Mouse (Mus musculus): ENCODE measurements around the gene Bcas3. TPM values are rescaled to one million over a fixed set of nuclear protein-coding genes. Genes with fewer than 3 reads are reported as not detected.

Bcas3 gene
- polyA plus RNA-seq, 1 experiment from 2014 or later: 29.7 TPM

DNA sequence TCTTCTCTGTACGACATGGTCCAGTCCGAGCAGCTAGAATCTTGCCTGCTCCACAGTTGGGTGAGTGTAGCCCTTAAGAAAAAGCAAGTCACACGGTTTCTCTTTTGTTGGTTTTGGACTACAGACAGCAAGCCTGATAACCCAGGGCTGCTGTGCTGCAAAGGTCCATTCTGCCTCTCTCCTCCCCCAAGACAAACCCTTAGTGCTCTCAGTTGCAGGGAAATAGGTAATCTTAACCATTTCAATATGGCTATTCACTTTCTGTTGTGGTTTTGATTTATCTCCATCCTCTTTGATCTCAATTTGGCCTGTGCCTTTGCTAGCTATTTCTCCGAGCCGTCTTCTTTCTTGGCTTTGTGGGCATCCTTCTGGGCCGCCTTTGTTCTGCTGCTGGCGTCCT lies 42.4 kb downstream of the Bcas3 start:
- Histone ChIP-seq H3K4me3 (ENCODE audit: low read length) (no peak overlapping the region), H3K27ac (ENCODE audit: low read depth, low read length) (no peak overlapping the region), H3K9me3 (ENCODE audit: control insufficient read depth, low read length) (no peaks in the 10 kb centered on the region), H3K4me1 (ENCODE audit: control insufficient read depth, insufficient read depth, low read depth, low read length) (peaks cover 3% of the 10 kb centered on the region), H3K36me3 (ENCODE audit: control insufficient read depth, insufficient read depth, low read length) (no peaks in the 10 kb centered on the region), H3K9ac (ENCODE audit: low read depth, low read length) (no peak overlapping the region), H3K27me3 (replicated peaks; ENCODE audit: control insufficient read depth, insufficient read depth, low read length) (no peaks in the 10 kb centered on the region), H3K4me2 (ENCODE audit: low read length) (no peak overlapping the region)
- whole genome bisulfite sequencing: 31% methylated on average over 7 of the region's 7 CpGs
- ATAC-seq: no peak

DNA sequence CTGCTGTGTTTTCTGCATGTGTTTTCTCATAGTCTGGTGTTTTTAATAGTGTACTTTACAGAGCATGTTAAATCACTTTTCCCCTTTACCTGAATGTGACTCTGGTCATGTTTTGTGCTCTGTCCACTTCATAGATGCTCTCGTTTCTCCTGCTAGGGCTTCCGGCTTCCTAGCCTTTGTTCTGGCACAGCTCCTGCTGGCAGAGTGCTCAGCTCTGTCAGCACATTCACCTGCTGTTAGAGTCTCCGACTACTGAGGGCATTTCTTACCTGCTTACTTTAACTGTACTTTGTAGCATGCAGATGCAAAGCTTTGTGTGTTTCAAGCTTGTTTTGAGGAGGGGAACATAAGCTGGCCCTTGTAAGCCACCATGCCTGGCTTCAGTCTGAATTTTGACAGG lies 53.6 kb downstream of the Bcas3 start:
- H3K4me3 ChIP-seq (ENCODE audit: low read length): no peak overlapping the region
- no peaks in the 10 kb centered on the region for H3K27me3 ChIP-seq (replicated peaks; ENCODE audit: control insufficient read depth, insufficient read depth, low read length)
- H3K27ac ChIP-seq (ENCODE audit: low read depth, low read length): no peak overlapping the region
- H3K4me2 ChIP-seq (ENCODE audit: low read length): no peak overlapping the region
- no peaks in the 10 kb centered on the region for H3K4me1 ChIP-seq (ENCODE audit: control insufficient read depth, insufficient read depth, low read depth, low read length)
- no peaks in the 10 kb centered on the region for H3K36me3 ChIP-seq (ENCODE audit: control insufficient read depth, insufficient read depth, low read length)
- 59% methylated on average over 3 of the region's 3 CpGs for WGBS
- H3K9ac ChIP-seq (ENCODE audit: low read depth, low read length): no peak overlapping the region
- no peak for ATAC-seq
- H3K9me3 ChIP-seq (ENCODE audit: control insufficient read depth, low read length): no peaks in the 10 kb centered on the region

DNA sequence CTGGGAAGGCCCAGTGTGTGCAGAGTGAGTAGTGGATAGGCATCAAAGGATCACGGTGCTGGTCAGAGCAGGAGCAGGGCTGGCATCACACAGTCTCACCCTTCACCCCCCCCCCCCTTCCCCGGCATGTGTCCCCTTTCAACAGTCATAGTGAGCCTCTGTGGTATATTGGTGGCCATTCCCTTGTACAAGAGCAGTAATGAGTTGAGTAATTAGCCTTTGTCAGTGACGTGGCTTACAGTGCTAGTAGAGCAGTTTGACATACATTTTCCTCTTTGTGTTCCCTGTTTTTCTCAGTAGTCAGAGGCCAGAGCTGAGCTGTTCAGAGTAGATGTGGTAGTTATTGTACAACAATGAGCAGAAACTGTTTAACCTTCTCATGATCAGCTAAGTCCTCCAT lies 54.7 kb downstream of the Bcas3 start:
- Histone ChIP-seq H3K9me3 (ENCODE audit: control insufficient read depth, low read length) (no peaks in the 10 kb centered on the region), H3K36me3 (ENCODE audit: control insufficient read depth, insufficient read depth, low read length) (no peaks in the 10 kb centered on the region), H3K27ac (ENCODE audit: low read depth, low read length) (no peak overlapping the region), H3K4me1 (ENCODE audit: control insufficient read depth, insufficient read depth, low read depth, low read length) (no peaks in the 10 kb centered on the region), H3K27me3 (replicated peaks; ENCODE audit: control insufficient read depth, insufficient read depth, low read length) (no peaks in the 10 kb centered on the region), H3K4me3 (ENCODE audit: low read length) (no peak overlapping the region), H3K9ac (ENCODE audit: low read depth, low read length) (no peak overlapping the region), H3K4me2 (ENCODE audit: low read length) (no peak overlapping the region)
- WGBS: 74% methylated on average over 3 of the region's 3 CpGs
- ATAC-seq: no peak

DNA sequence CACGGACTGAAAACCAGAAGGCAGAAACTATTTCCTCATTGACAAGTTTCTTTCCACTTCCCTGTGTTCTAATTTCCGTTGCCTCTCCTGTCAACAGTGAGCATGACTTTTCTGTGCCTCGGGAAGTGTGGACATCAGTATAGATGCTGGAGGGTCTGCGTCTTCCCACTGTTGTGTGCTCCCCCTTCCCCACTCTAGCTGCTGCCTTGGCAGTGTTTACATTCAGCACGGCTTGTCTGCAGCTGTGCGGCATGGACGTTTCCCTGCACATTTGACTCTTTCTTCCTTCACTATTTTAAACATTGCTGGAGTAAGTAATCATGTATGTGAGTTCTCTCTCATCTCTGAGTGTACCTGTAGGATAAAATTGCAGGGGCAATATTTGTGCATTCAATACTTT lies 59.4 kb downstream of the Bcas3 start:
- 64% methylated on average over 7 of the region's 7 CpGs for WGBS
- Histone ChIP-seq H3K27ac (ENCODE audit: low read depth, low read length) (no peak overlapping the region), H3K4me2 (ENCODE audit: low read length) (no peak overlapping the region), H3K4me1 (ENCODE audit: control insufficient read depth, insufficient read depth, low read depth, low read length) (no peaks in the 10 kb centered on the region), H3K4me3 (ENCODE audit: low read length) (no peak overlapping the region), H3K9ac (ENCODE audit: low read depth, low read length) (no peak overlapping the region), H3K36me3 (ENCODE audit: control insufficient read depth, insufficient read depth, low read length) (no peaks in the 10 kb centered on the region), H3K9me3 (ENCODE audit: control insufficient read depth, low read length) (no peaks in the 10 kb centered on the region), H3K27me3 (replicated peaks; ENCODE audit: control insufficient read depth, insufficient read depth, low read length) (no peaks in the 10 kb centered on the region)
- ATAC-seq: no peak

DNA sequence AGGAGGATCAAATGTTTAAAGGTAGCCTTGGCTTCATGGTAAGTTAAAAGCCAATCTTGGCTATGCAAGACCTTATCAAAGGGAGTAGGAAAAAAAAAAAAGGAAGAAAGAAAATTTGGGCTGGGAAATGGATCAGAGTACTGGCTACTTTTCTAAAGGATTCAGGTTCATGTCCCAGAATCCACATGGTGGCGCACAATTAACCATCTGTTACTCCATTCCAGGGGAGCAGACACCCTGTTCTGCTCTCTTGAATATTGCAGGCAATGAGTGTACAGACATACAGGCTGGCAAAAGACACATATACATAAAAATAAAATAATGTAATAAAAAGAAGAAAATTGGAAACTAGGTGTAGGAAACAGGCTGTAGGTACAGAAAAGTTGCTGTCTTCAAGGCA lies 61.5 kb downstream of the Bcas3 start:
- Histone ChIP-seq H3K9me3 (ENCODE audit: control insufficient read depth, low read length) (no peaks in the 10 kb centered on the region), H3K9ac (ENCODE audit: low read depth, low read length) (no peak overlapping the region), H3K4me1 (ENCODE audit: control insufficient read depth, insufficient read depth, low read depth, low read length) (no peaks in the 10 kb centered on the region), H3K27me3 (replicated peaks; ENCODE audit: control insufficient read depth, insufficient read depth, low read length) (no peaks in the 10 kb centered on the region), H3K4me3 (ENCODE audit: low read length) (no peak overlapping the region), H3K4me2 (ENCODE audit: low read length) (no peak overlapping the region), H3K36me3 (ENCODE audit: control insufficient read depth, insufficient read depth, low read length) (no peaks in the 10 kb centered on the region), H3K27ac (ENCODE audit: low read depth, low read length) (no peak overlapping the region)
- 91% methylated on average over 1 of the region's 1 CpGs for WGBS
- no peak for ATAC-seq

DNA sequence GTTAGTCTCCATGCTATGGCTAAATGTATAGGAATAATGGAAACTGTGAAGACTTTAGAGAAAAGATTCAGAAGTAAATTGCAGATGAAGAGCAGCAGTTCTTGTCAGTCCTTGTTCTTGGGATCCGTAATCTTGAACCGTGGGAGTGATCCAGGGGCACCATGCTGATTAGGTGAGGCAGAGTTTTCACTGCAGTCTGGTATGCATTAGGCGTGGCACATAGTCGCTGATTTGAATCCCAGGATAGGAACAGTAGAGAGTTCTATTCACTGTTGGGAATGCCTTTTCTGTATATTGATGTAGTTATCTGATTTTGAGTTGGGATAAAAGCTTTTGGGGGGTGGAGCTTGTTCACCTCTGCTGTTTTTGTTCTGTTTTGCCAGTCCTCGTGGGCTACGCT lies 74.4 kb downstream of the Bcas3 start:
- H3K9ac ChIP-seq (ENCODE audit: low read depth, low read length): no peak overlapping the region
- H3K27ac ChIP-seq (ENCODE audit: low read depth, low read length): no peak overlapping the region
- 80% methylated on average over 6 of the region's 6 CpGs for WGBS
- H3K4me3 ChIP-seq (ENCODE audit: low read length): no peak overlapping the region
- H3K27me3 ChIP-seq (replicated peaks; ENCODE audit: control insufficient read depth, insufficient read depth, low read length): no peaks in the 10 kb centered on the region
- no peak for ATAC-seq
- H3K4me1 ChIP-seq (ENCODE audit: control insufficient read depth, insufficient read depth, low read depth, low read length): no peaks in the 10 kb centered on the region
- H3K9me3 ChIP-seq (ENCODE audit: control insufficient read depth, low read length): no peaks in the 10 kb centered on the region
- H3K4me2 ChIP-seq (ENCODE audit: low read length): no peak overlapping the region
- H3K36me3 ChIP-seq (ENCODE audit: control insufficient read depth, insufficient read depth, low read length): no peaks in the 10 kb centered on the region

DNA sequence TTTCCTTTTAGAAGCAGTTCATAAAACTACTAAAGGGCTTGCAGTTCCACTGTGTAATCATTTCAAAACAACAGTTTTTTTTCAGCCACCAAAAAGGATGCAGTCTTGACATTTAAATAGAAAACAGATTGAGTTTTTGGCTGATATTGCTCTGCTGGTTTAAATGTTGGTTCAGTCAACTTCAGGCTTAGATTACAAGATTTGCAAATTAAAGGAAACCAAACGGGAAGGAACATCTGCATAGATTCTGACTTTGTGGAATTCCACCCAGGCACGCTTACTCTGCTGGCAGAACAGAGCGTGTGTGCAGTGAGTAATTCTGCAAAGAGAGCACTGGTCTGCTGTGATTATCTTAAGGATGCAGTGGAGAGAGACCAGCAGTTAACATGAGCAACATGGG lies 75.3 kb downstream of the Bcas3 start:
- no peaks in the 10 kb centered on the region for H3K27me3 ChIP-seq (replicated peaks; ENCODE audit: control insufficient read depth, insufficient read depth, low read length)
- no peak overlapping the region for H3K4me3 ChIP-seq (ENCODE audit: low read length)
- no peak for ATAC-seq
- no peak overlapping the region for H3K9ac ChIP-seq (ENCODE audit: low read depth, low read length)
- H3K4me1 ChIP-seq (ENCODE audit: control insufficient read depth, insufficient read depth, low read depth, low read length): no peaks in the 10 kb centered on the region
- no peaks in the 10 kb centered on the region for H3K36me3 ChIP-seq (ENCODE audit: control insufficient read depth, insufficient read depth, low read length)
- no peak overlapping the region for H3K4me2 ChIP-seq (ENCODE audit: low read length)
- no peak overlapping the region for H3K27ac ChIP-seq (ENCODE audit: low read depth, low read length)
- WGBS: 52% methylated on average over 3 of the region's 3 CpGs
- no peaks in the 10 kb centered on the region for H3K9me3 ChIP-seq (ENCODE audit: control insufficient read depth, low read length)

DNA sequence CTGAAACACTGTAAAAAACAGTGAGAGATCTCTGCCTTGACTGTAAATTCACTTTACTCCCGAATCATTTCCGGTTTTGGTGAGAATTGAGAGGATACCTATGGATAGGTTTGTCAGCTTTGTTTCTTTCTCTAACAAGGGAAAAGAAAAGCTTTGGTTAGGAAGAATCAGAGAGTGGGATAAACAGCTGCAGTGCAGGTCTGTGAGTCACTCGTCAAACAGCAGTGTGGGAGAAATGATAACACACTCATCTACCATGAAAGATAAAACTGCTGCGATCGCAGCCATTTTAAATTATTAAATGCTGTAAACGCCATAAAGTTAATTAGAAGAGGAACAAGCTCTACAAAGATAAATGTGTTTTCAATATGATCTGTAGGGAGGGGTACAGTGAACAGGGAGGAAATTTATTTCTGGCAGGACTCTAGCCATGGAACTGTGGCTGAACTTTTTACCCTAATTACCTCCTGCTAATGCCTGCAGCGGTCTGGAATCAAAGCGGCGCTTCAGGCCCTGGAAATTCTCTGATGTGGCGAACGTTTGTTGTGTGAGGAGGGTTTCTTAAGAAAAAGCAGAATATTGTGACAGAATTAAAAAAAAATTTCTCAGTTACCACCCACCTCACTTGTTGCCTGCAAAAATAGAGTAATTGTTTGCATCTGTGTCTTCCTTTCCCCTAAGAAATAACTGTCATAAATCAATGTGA lies 77.9 kb downstream of the Bcas3 start:
- H3K9ac ChIP-seq (ENCODE audit: low read depth, low read length): no peak overlapping the region
- WGBS: 53% methylated on average over 11 of the region's 11 CpGs
- no peaks in the 10 kb centered on the region for H3K4me1 ChIP-seq (ENCODE audit: control insufficient read depth, insufficient read depth, low read depth, low read length)
- H3K27me3 ChIP-seq (replicated peaks; ENCODE audit: control insufficient read depth, insufficient read depth, low read length): no peaks in the 10 kb centered on the region
- no peak overlapping the region for H3K27ac ChIP-seq (ENCODE audit: low read depth, low read length)
- H3K4me3 ChIP-seq (ENCODE audit: low read length): no peak overlapping the region
- no peaks in the 10 kb centered on the region for H3K9me3 ChIP-seq (ENCODE audit: control insufficient read depth, low read length)
- no peaks in the 10 kb centered on the region for H3K36me3 ChIP-seq (ENCODE audit: control insufficient read depth, insufficient read depth, low read length)
- no peak for ATAC-seq
- H3K4me2 ChIP-seq (ENCODE audit: low read length): no peak overlapping the region

DNA sequence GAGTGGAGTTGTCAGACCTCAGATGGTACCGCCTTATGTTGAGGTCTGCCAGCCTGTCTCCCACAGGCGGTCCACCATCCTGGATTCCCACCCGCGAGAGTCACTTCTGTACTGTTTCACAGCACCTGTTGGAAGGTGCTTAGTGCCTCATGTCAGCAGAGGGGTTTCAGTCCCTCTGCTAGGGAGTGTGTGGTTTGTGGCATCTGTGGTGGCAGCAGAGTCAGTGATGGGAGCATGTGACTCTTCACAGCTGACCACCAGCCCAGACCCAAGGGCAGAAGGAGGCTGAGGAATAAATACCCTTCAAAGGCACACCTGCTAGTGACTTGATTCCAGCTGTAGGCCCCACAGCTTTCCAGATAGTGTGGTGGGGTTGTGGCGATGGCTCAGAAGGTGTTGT lies 94.4 kb downstream of the Bcas3 start:
- no peaks in the 10 kb centered on the region for H3K36me3 ChIP-seq (ENCODE audit: control insufficient read depth, insufficient read depth, low read length)
- H3K27ac ChIP-seq (ENCODE audit: low read depth, low read length): no peak overlapping the region
- no peaks in the 10 kb centered on the region for H3K4me1 ChIP-seq (ENCODE audit: control insufficient read depth, insufficient read depth, low read depth, low read length)
- WGBS: 93% methylated on average over 5 of the region's 5 CpGs
- no peaks in the 10 kb centered on the region for H3K27me3 ChIP-seq (replicated peaks; ENCODE audit: control insufficient read depth, insufficient read depth, low read length)
- H3K4me2 ChIP-seq (ENCODE audit: low read length): no peak overlapping the region
- H3K4me3 ChIP-seq (ENCODE audit: low read length): no peak overlapping the region
- H3K9ac ChIP-seq (ENCODE audit: low read depth, low read length): no peak overlapping the region
- ATAC-seq: no peak
- H3K9me3 ChIP-seq (ENCODE audit: control insufficient read depth, low read length): no peaks in the 10 kb centered on the region
